Mouse (Mus musculus) stomach, postnatal 0 days (tissue): Measurements from ENCODE around the gene Zfp759.

Experiments used
- CTCF ChIP-seq: IDR thresholded peaks from 2 replicates; pipeline ENCODE4 v1.5.1; 2016; ENCODE audit warnings: antibody characterized with exemption, low read depth, mild to moderate bottlenecking, moderate library complexity
- EP300 ChIP-seq: optimal IDR thresholded peaks from 2 replicates; pipeline ENCODE3; 2016; ENCODE audit warnings: antibody characterized with exemption

DNA sequence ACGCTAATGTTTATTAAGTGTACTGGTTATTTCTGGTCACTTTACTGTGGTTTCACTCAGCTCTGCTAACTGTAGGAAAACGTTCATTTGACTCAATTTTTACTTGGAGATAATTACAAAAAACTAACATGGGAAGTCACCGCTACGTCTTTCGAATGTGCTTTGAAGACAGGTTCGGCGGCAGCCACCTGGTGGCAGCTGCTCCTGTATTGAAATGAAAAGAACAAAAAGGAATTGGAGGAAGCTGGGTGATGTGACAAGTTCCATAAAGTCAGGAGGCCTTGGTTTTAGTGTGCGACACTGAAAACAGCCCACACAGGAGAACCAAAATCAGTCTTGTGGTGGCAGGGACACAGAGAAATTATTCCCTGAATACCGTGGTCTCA is 12.6 kb upstream of the Zfp759 start:
- TF ChIP-seq CTCF: peak; percentile 44
- TF ChIP-seq EP300: no peak
